Mouse (Mus musculus): Measurements from ENCODE around the gene Tmem247. TPM values are rescaled to one million over a fixed set of nuclear protein-coding genes. Genes with fewer than 3 reads are reported as not detected.

Tmem247 gene
- not detected for total RNA-seq (2023)

GRCm38 (mm10) chr17:86917048-86917447 is at the start of gene Tmem247:
Gene Tmem247 (plus strand): TSS chr17:86917348.

DNA sequence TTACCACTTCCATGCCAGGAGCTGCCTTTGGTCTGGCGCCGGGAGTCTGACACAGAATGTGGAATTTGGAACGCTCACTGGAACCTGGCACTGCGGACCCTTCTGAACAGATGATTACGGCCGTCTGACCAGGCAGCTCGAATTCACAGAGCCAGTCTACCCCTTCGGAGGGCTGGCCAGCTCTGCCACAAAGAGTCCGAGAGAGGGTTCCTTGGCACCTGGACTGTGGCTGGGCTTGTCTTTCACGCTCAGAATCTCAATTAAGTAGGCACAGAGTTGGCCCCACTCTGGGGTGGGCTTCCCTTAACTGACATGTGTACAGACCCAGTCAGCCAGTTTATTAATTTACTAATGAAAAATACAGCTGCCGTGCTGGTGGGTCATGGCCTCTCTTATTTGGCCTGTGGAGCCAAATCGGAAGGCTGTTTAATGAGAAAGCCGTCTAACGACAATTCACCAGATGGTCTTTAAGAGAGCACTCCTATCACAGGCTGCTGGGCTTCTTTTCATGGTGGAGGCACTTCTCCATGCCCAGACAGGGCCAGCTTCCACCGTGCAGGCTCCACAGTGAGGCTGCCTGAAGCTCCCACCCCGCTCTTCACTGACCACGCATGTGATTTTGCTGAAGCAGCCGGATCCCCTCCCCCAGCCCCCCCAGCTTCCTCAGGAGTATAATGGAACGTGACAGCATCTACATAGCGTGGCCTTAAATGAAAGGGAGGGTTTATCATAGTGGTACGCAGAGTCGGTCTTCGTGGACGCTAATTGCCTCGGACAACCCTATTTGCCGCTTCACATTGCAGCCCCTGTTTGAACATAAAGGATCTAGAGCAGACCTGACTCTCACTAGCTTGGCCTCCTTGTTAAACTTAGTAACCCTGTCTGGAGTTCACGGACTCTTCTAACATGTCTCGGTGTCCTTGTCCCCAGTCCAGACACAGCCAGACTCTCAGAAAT is 31.0 kb downstream of the Tmem247 start, which contains the start of gene Atp6v1e2:
TSS of gene Atp6v1e2 (minus strand) at position 58 of the 957 bp plus-strand sequence.

GRCm38 (mm10) chr17:86962894-86963585 is 45.9 kb downstream of the Tmem247 start, which contains the start of gene Rhoq:
Gene Rhoq (plus strand): TSS chr17:86963082.

Other genes starting within 250 kb of the Tmem247 start
- 1 to 10 TPM; 2.1 to 4.0 TPM for gene Epas1, start 163.6 kb upstream of the Tmem247 start, total RNA-seq (2023)
- not detected for gene Atp6v1e2, start 30.5 kb downstream of the Tmem247 start, total RNA-seq (2023)
- 10 to 100 TPM; 74.5 to 77.9 TPM for gene Rhoq, start 45.7 kb downstream of the Tmem247 start, total RNA-seq (2023)
- 10 to 100 TPM; 12.7 to 16.3 TPM for gene Pigf, start 108.1 kb downstream of the Tmem247 start, total RNA-seq (2023)
- gene Cript, start 108.2 kb downstream of the Tmem247 start, total RNA-seq (2023), result 10 to 100 TPM; 51.6 to 53.1 TPM
- 10 to 100 TPM; 22.1 to 23.3 TPM for gene Socs5, start 190.3 kb downstream of the Tmem247 start, total RNA-seq (2023)